Mouse (Mus musculus) neural tube, embryonic 14.5 days (tissue): ENCODE data around the gene Cmip. TPM values are rescaled to one million over a fixed set of nuclear protein-coding genes. Genes with fewer than 3 reads are reported as not detected.

Experiments
- ATAC-seq: fragments of 200-750 bp; cut with Nextera tagmentation; 2 replicates; pipeline ENCODE4 v1.8.0; 2017; ENCODE audit warnings: low read depth, mild to moderate bottlenecking, moderate TSS enrichment, moderate library complexity
- H3K27ac ChIP-seq: fragments of 300-500 bp; sonication (generic); 2 replicates; pipeline ENCODE4 v1.5.1; 2014; ENCODE audit warnings: low read depth, mild to moderate bottlenecking, control low read depth, low read length, moderate library complexity, mixed read lengths
- H3K27me3 ChIP-seq: fragments of 300-500 bp; sonication (generic); 2 replicates; pipeline ENCODE4 v1.6.1; 2014; ENCODE audit warnings: low read length; ENCODE audit not compliant: control insufficient read depth, insufficient read depth
- H3K36me3 ChIP-seq: fragments of 300-500 bp; sonication (generic); 2 replicates; pipeline ENCODE4 v1.6.1; 2014; ENCODE audit warnings: low read length, mixed read lengths; ENCODE audit not compliant: control insufficient read depth, insufficient read depth
- H3K4me1 ChIP-seq: fragments of 300-500 bp; sonication (generic); 2 replicates; pipeline ENCODE4 v1.6.1; 2014; ENCODE audit warnings: low read length; ENCODE audit not compliant: control insufficient read depth, insufficient read depth
- H3K4me2 ChIP-seq: fragments of 300-500 bp; sonication (generic); 2 replicates; pipeline ENCODE4 v1.6.1; 2014; ENCODE audit warnings: mild to moderate bottlenecking, low read depth, low read length, control low read depth
- H3K4me3 ChIP-seq: fragments of 300-500 bp; sonication (generic); 2 replicates; pipeline ENCODE4 v1.5.1; 2014; ENCODE audit warnings: low read depth, low read length, control low read depth, mixed read lengths
- H3K9ac ChIP-seq: fragments of 300-500 bp; sonication (generic); replicated peaks from 2 replicates; pipeline ENCODE4 v1.6.1; 2014; ENCODE audit warnings: low read depth, mild to moderate bottlenecking, control low read depth, low read length, mixed read lengths
- H3K9me3 ChIP-seq: fragments of 300-500 bp; sonication (generic); 2 replicates; pipeline ENCODE4 v1.6.1; 2016; ENCODE audit warnings: low read length; ENCODE audit not compliant: control insufficient read depth
- WGBS: fragments of 180-500 bp; shearing (Covaris S2); extraction: QIAGEN DNeasy Blood & Tissue Kit; methylation state at CpG from one replicate; pipeline ENCODE4 v1.1.7; 2014; 5-methylcytosine and 5-hydroxymethylcytosine counted together
- polyA plus RNA-seq: library from polyadenylated mRNA; unstranded; fragments of >200 nt; fragmentation: Nextera tagmentation; extraction: Ambion mirVana; gene quantifications from 2 replicates; pipeline ENCODE4 v1.2.1, GENCODE M21; 2014

Cmip gene
- polyA plus RNA-seq, 1 experiment from 2014 or later: 135 TPM

DNA sequence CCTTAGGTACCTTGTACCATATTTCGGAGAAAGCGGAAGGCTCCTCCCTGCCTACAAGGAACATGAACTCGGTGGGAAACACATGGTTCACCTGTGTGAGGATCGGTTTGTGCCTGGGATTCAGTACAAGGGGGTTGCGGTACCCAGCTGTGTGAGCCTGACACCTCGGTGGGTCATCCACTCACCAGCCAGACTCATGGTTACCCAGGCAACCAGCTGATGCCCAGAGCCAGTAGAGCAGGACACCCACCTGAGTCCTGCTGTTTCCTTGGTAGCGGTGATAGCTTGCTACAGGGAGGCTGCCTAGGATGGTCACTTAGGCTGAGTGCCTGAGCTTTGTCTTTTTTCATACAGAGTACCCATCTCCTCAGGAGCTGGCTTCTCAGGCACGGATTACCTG, 142.4 kb downstream of the Cmip start:
- Histone ChIP-seq H3K4me1 (peaks cover 31% of the 10 kb centered on the region), H3K27ac (no peak overlapping the region), H3K9ac (no peak overlapping the region), H3K9me3 (no peaks in the 10 kb centered on the region), H3K4me2 (no peak overlapping the region), H3K27me3 (no peaks in the 10 kb centered on the region), H3K4me3 (no peak overlapping the region), H3K36me3 (no peaks in the 10 kb centered on the region)
- WGBS: 67% methylated on average over 8 of the region's 8 CpGs
- no peak for ATAC-seq

DNA sequence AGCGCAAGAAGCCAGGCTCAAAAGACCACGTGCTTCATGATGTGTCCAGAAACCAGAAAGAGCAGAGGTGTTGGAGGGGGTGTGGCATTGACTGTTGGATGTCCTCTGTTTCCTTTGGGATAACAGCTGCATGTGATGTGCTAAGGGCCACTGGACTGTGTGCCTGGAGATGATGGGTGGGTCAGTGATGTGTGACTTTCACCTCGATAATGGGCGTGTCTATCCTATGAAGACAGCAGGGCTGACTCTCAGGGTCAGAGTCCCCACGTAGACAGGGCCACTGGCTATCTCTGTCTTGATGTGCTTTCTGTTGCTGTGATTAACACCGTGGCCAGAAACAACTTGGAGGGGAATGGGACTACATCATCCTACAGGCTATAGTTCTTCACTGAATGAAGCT, 144.0 kb downstream of the Cmip start:
- Histone ChIP-seq H3K27me3 (no peaks in the 10 kb centered on the region), H3K9ac (no peak overlapping the region), H3K4me1 (peaks cover 32% of the 10 kb centered on the region), H3K36me3 (no peaks in the 10 kb centered on the region), H3K27ac (no peak overlapping the region), H3K9me3 (no peaks in the 10 kb centered on the region), H3K4me3 (no peak overlapping the region), H3K4me2 (no peak overlapping the region)
- 83% methylated on average over 6 of the region's 6 CpGs for WGBS
- ATAC-seq: no peak

GRCm38 (mm10) chr8:117401880-117402279, 145.0 kb downstream of the Cmip start:
- H3K4me3 ChIP-seq: no peak overlapping the region
- H3K9ac ChIP-seq: no peak overlapping the region
- WGBS: 56% methylated on average over 14 of the region's 14 CpGs
- no peaks in the 10 kb centered on the region for H3K27me3 ChIP-seq
- H3K36me3 ChIP-seq: no peaks in the 10 kb centered on the region
- H3K4me1 ChIP-seq: peaks cover 32% of the 10 kb centered on the region
- no peak for ATAC-seq
- no peaks in the 10 kb centered on the region for H3K9me3 ChIP-seq
- H3K27ac ChIP-seq: no peak overlapping the region
- H3K4me2 ChIP-seq: no peak overlapping the region

- WGBS: 50% methylated on average over 9 of the region's 9 CpGs
- no peak overlapping the region for H3K9ac ChIP-seq
Measured at GRCm38 (mm10) chr8:117402911-117403704, 146.2 kb downstream of the Cmip start.

DNA sequence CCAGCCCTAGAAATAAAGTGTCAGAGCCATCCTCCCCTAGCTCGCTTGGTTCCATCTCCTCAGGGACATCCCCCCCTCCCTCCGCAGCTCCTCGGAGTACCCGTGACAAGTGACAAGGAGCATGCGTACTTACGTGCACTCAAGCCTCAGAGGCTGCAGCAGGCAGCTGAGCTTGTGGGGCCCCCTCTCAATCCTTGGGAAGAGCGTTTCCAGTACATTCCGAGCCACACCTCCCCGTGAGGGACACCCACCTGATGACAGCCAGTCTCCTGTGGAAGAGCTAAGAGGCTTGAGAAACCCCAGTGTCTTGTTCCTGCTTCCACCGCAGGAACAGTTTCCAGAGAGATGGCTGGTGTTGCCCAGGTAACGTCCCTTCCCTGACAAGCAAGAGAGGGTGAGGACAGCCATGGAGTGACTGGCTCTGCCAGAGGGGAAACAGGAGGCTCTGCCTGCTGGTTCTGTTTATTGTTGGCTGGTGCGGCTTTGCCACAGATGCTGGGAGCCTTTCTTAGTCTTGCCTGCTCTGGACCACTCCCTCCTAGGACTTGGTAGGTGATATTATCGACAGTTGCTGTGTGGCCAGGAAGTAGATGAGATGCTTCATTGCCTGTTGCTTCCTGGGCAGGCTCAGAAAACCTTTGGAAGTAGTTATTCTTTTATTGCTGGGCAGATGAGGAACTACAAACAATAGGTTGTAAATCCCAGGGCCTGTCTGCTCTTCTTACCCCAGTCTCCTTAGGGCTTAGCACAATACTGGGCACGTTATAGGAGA, 147.0 kb downstream of the Cmip start:
- H3K4me1 ChIP-seq: peaks cover 31% of the 10 kb centered on the region
- no peak overlapping the region for H3K9ac ChIP-seq
- H3K9me3 ChIP-seq: no peaks in the 10 kb centered on the region
- H3K27me3 ChIP-seq: no peaks in the 10 kb centered on the region
- H3K36me3 ChIP-seq: no peaks in the 10 kb centered on the region
- H3K4me3 ChIP-seq: no peak overlapping the region
- H3K27ac ChIP-seq: peak overlapping the region; percentile 48
- peak; percentile 50; the same call in 1 of the 2 replicates for ATAC-seq
- 25% methylated on average over 14 of the region's 14 CpGs for WGBS
- peak overlapping the region; percentile 16; the same call in 1 of the 2 replicates for H3K4me2 ChIP-seq

More at GRCm38 (mm10) chr8:117402911-117403704, 146.2 kb downstream of the Cmip start:
- ATAC-seq: peak; percentile 50; the same call in 1 of the 2 replicates
- Histone ChIP-seq H3K4me2 (no peak overlapping the region), H3K4me3 (no peak overlapping the region), H3K27me3 (no peaks in the 10 kb centered on the region), H3K9me3 (no peaks in the 10 kb centered on the region), H3K4me1 (peaks cover 32% of the 10 kb centered on the region), H3K27ac (peak overlapping the region; percentile 48; the same call in 1 of the 2 replicates), H3K36me3 (no peaks in the 10 kb centered on the region)

GRCm38 (mm10) chr8:117406081-117406480, 149.2 kb downstream of the Cmip start:
- Histone ChIP-seq H3K4me1 (peaks cover 30% of the 10 kb centered on the region), H3K27me3 (no peaks in the 10 kb centered on the region), H3K27ac (no peak overlapping the region), H3K9me3 (no peaks in the 10 kb centered on the region), H3K36me3 (no peaks in the 10 kb centered on the region), H3K4me2 (no peak overlapping the region), H3K4me3 (no peak overlapping the region), H3K9ac (no peak overlapping the region)
- no peak for ATAC-seq
- 87% methylated on average over 3 of the region's 3 CpGs for WGBS

DNA sequence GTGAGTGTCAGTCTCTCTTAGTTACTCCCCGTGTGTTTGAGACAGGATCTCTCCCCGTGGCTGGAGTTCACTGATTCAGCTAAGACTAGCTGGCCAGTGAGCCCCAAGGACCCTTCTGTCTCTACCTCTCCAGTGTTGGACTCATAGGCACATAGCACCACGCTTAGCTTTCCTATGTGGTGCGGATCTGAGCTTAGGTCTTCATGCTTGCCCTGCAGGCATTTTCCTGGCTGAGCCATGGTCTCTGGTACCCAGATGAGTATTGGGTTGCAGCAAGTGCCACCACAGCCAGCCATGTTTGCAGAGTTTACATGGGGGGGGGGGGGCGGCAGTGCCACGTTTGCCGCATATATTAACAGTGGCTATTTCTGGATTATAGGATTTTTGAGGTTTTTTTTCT, 151.8 kb downstream of the Cmip start:
- WGBS: 84% methylated on average over 7 of the region's 7 CpGs
- Histone ChIP-seq H3K9ac (no peak overlapping the region), H3K36me3 (no peaks in the 10 kb centered on the region), H3K4me2 (no peak overlapping the region), H3K27me3 (no peaks in the 10 kb centered on the region), H3K9me3 (no peaks in the 10 kb centered on the region), H3K27ac (no peak overlapping the region), H3K4me3 (no peak overlapping the region), H3K4me1 (peaks cover 7% of the 10 kb centered on the region)
- no peak for ATAC-seq

- no peaks in the 10 kb centered on the region for H3K9me3 ChIP-seq
- H3K4me3 ChIP-seq: no peak overlapping the region
- peaks cover 3% of the 10 kb centered on the region; the same call in 1 of the 2 replicates for H3K4me1 ChIP-seq
- ATAC-seq: no peak
- no peak overlapping the region for H3K4me2 ChIP-seq
- no peaks in the 10 kb centered on the region for H3K27me3 ChIP-seq
- no peaks in the 10 kb centered on the region for H3K36me3 ChIP-seq
- 80% methylated on average over 7 of the region's 7 CpGs for WGBS
- H3K9ac ChIP-seq: no peak overlapping the region
- H3K27ac ChIP-seq: no peak overlapping the region
Measured at GRCm38 (mm10) chr8:117409056-117409455, 152.2 kb downstream of the Cmip start.

GRCm38 (mm10) chr8:117410391-117410790, 153.5 kb downstream of the Cmip start:
- H3K9ac ChIP-seq: no peak overlapping the region
- no peak overlapping the region for H3K27ac ChIP-seq
- no peak overlapping the region for H3K4me2 ChIP-seq
- no peaks in the 10 kb centered on the region for H3K27me3 ChIP-seq
- H3K4me1 ChIP-seq: no peaks in the 10 kb centered on the region; the same call in 1 of the 2 replicates
- ATAC-seq: no peak
- no peaks in the 10 kb centered on the region for H3K36me3 ChIP-seq
- no peaks in the 10 kb centered on the region for H3K9me3 ChIP-seq
- 79% methylated on average over 10 of the region's 10 CpGs for WGBS
- H3K4me3 ChIP-seq: no peak overlapping the region
